Mouse (Mus musculus) CH12.LX (cell line): ENCODE results near the gene Cbfb. TPM values are rescaled to one million over a fixed set of nuclear protein-coding genes. Genes with fewer than 3 reads are reported as not detected.

ENCODE experiments used
- DNase-seq: peaks from one replicate; pipeline ENCODE4 v3.0.0-alpha.2; 2013; ENCODE audit errors: extremely low read depth
- H3K27ac ChIP-seq: 2 replicates; pipeline ENCODE4 v1.5.1; 2012; ENCODE audit warnings: low read depth, mild to moderate bottlenecking, control low read depth, moderate library complexity; ENCODE audit not compliant: insufficient read depth
- H3K27me3 ChIP-seq: replicated peaks from 2 replicates; pipeline ENCODE3; 2012; ENCODE audit warnings: inconsistent platforms
- H3K36me3 ChIP-seq, 2 experiments: replicated peaks in 1 of 2; 2 replicates each; pipeline versions ENCODE3 to v1.6.1; 2012; ENCODE audit warnings: inconsistent platforms in 1 of 2, low read length in 1 of 2, mild to moderate bottlenecking in 1 of 2, mixed read lengths in 1 of 2, moderate library complexity in 1 of 2; ENCODE audit not compliant: control insufficient read depth in 1 of 2, insufficient read depth in 1 of 2
- H3K4me1 ChIP-seq, 2 experiments: 2 replicates each; pipeline ENCODE4 v1.6.1; 2012; ENCODE audit warnings: inconsistent platforms in 1 of 2, moderate library complexity in 1 of 2; ENCODE audit not compliant: insufficient read depth in 2 of 2, control insufficient read depth in 1 of 2
- H3K4me2 ChIP-seq: 2 replicates; pipeline ENCODE4 v1.6.1; 2012; ENCODE audit warnings: low read depth, mild to moderate bottlenecking, control low read depth; ENCODE audit not compliant: poor library complexity, insufficient read depth, severe bottlenecking
- H3K4me3 ChIP-seq, 3 experiments: fragments of 150-350 bp in 1 of 3; sonication (generic) in 1 of 3; replicated peaks in 1 of 3; 2 replicates each; pipeline versions ENCODE3 to v1.5.1; 2011 to 2012; ENCODE audit warnings: low read depth in 2 of 3, low read length in 2 of 3, mild to moderate bottlenecking in 2 of 3, moderate library complexity in 2 of 3, control low read depth in 1 of 3, improper control_type of control experiment in 1 of 3, inconsistent platforms in 1 of 3, mixed read lengths in 1 of 3; ENCODE audit not compliant: poor library complexity in 1 of 3
- H3K79me2 ChIP-seq: replicated peaks from 2 replicates; pipeline ENCODE4 v1.6.1; 2012; ENCODE audit warnings: mild to moderate bottlenecking, moderate library complexity; ENCODE audit not compliant: control insufficient read depth, poor library complexity, insufficient read depth, severe bottlenecking; ENCODE audit errors: extremely low read depth
- H3K9ac ChIP-seq: 2 replicates; pipeline ENCODE4 v1.6.1; 2012; ENCODE audit warnings: low read depth, mild to moderate bottlenecking, control low read depth, moderate library complexity; ENCODE audit not compliant: insufficient read depth
- H3K9me3 ChIP-seq: replicated peaks from 2 replicates; pipeline ENCODE3; 2012; ENCODE audit warnings: low read length, inconsistent platforms, mixed read lengths
- BHLHE40 ChIP-seq: IDR thresholded peaks from 2 replicates; pipeline ENCODE4 v1.6.1; 2011; ENCODE audit warnings: mild to moderate bottlenecking, low read depth, low read length, improper control_type of control experiment
- CHD1 ChIP-seq: IDR thresholded peaks from 2 replicates; pipeline ENCODE4 v1.6.1; 2012; ENCODE audit warnings: low read depth, low read length, improper control_type of control experiment, inconsistent platforms
- CTCF ChIP-seq, 2 experiments: IDR thresholded peaks in 1 of 2; conservative IDR thresholded peaks in 1 of 2; 2 replicates each; pipeline ENCODE4 v1.5.1; 2011 to 2012; ENCODE audit warnings: low read depth in 2 of 2, low read length in 2 of 2, improper control_type of control experiment in 1 of 2, inconsistent platforms in 1 of 2, mild to moderate bottlenecking in 1 of 2, moderate library complexity in 1 of 2
- ELF1 ChIP-seq: IDR thresholded peaks from 2 replicates; pipeline ENCODE4 v1.6.1; 2014; ENCODE audit warnings: low read depth, mild to moderate bottlenecking, inconsistent platforms, low read length, improper control_type of control experiment
- EP300 ChIP-seq: IDR thresholded peaks from 2 replicates; pipeline ENCODE4 v1.6.1; 2011; ENCODE audit warnings: low read length, improper control_type of control experiment
- ETS1 ChIP-seq: conservative IDR thresholded peaks from 2 replicates; pipeline ENCODE4 v1.6.1; 2012; ENCODE audit warnings: low read depth, mild to moderate bottlenecking, inconsistent platforms, low read length, improper control_type of control experiment, moderate library complexity
- GABPA ChIP-seq: IDR thresholded peaks from 2 replicates; pipeline ENCODE4 v1.6.1; 2012; ENCODE audit warnings: low read depth, low read length, improper control_type of control experiment, inconsistent platforms; ENCODE audit not compliant: insufficient replicate concordance
- IRF4 ChIP-seq: IDR thresholded peaks from 2 replicates; pipeline ENCODE4 v1.6.1; 2014; ENCODE audit warnings: low read depth, mild to moderate bottlenecking, inconsistent platforms, low read length, improper control_type of control experiment
- JUND ChIP-seq: conservative IDR thresholded peaks from 2 replicates; pipeline ENCODE4 v1.6.1; 2011; ENCODE audit warnings: low read depth, low read length, improper control_type of control experiment
- KAT2A ChIP-seq: IDR thresholded peaks from 2 replicates; pipeline ENCODE4 v1.6.1; 2012; ENCODE audit warnings: low read length, improper control_type of control experiment, inconsistent platforms; ENCODE audit not compliant: insufficient replicate concordance
- MAFK ChIP-seq: IDR thresholded peaks from 2 replicates; pipeline ENCODE4 v1.6.1; 2011; ENCODE audit warnings: low read length, improper control_type of control experiment; ENCODE audit not compliant: insufficient replicate concordance
- MAX ChIP-seq: IDR thresholded peaks from 2 replicates; pipeline ENCODE4 v1.6.1; 2011; ENCODE audit warnings: low read length, improper control_type of control experiment
- MAZ ChIP-seq: IDR thresholded peaks from 2 replicates; pipeline ENCODE4 v1.6.1; 2012; ENCODE audit warnings: low read depth, mild to moderate bottlenecking, inconsistent platforms, low read length, improper control_type of control experiment, moderate library complexity
- MXI1 ChIP-seq: IDR thresholded peaks from 2 replicates; pipeline ENCODE4 v1.6.1; 2011; ENCODE audit warnings: mild to moderate bottlenecking, low read depth, low read length, improper control_type of control experiment
- MYC ChIP-seq: IDR thresholded peaks from 2 replicates; pipeline ENCODE4 v1.6.1; 2011; ENCODE audit warnings: low read depth, mild to moderate bottlenecking, improper control_type of control experiment, low read length
- NELFE ChIP-seq: IDR thresholded peaks from 2 replicates; pipeline ENCODE4 v1.6.1; 2011; ENCODE audit warnings: low read depth, low read length, improper control_type of control experiment
- NRF1 ChIP-seq: IDR thresholded peaks from 2 replicates; pipeline ENCODE4 v1.6.1; 2014; ENCODE audit warnings: low read depth, mild to moderate bottlenecking, inconsistent platforms, low read length, improper control_type of control experiment, moderate library complexity
- POLR2A ChIP-seq: IDR thresholded peaks from 2 replicates; pipeline ENCODE4 v1.6.1; 2011; ENCODE audit warnings: low read depth, mild to moderate bottlenecking, improper control_type of control experiment, low read length
- POLR2AphosphoS2 ChIP-seq: IDR thresholded peaks from 2 replicates; pipeline ENCODE4 v1.6.1; 2011; ENCODE audit warnings: low read depth, low read length, improper control_type of control experiment
- RAD21 ChIP-seq: IDR thresholded peaks from 2 replicates; pipeline ENCODE4 v1.6.1; 2011; ENCODE audit warnings: low read depth, mild to moderate bottlenecking, low read length, improper control_type of control experiment, moderate library complexity
- RCOR1 ChIP-seq: conservative IDR thresholded peaks from 2 replicates; pipeline ENCODE4 v1.6.1; 2012; ENCODE audit warnings: low read depth, mild to moderate bottlenecking, inconsistent platforms, low read length, improper control_type of control experiment
- SIN3A ChIP-seq: IDR thresholded peaks from 2 replicates; pipeline ENCODE4 v1.6.1; 2012; ENCODE audit warnings: low read length, improper control_type of control experiment, inconsistent platforms
- SMC3 ChIP-seq: IDR thresholded peaks from 2 replicates; pipeline ENCODE4 v1.6.1; 2011; ENCODE audit warnings: low read depth, low read length, improper control_type of control experiment
- TBP ChIP-seq: conservative IDR thresholded peaks from 2 replicates; pipeline ENCODE4 v1.6.1; 2011; ENCODE audit warnings: low read depth, low read length, improper control_type of control experiment
- TCF12 ChIP-seq: IDR thresholded peaks from 2 replicates; pipeline ENCODE4 v1.6.1; 2014; ENCODE audit warnings: low read depth, mild to moderate bottlenecking, inconsistent platforms, low read length, improper control_type of control experiment
- UBTF ChIP-seq: IDR thresholded peaks from 2 replicates; pipeline ENCODE4 v1.6.1; 2012; ENCODE audit warnings: low read depth, mild to moderate bottlenecking, inconsistent platforms, low read length, improper control_type of control experiment, moderate library complexity
- USF1 ChIP-seq: IDR thresholded peaks from 2 replicates; pipeline ENCODE4 v1.6.1; 2014; ENCODE audit warnings: low read depth, mild to moderate bottlenecking, inconsistent platforms, low read length, improper control_type of control experiment
- USF2 ChIP-seq: conservative IDR thresholded peaks from 2 replicates; pipeline ENCODE4 v1.6.1; 2011; ENCODE audit warnings: low read depth, low read length, improper control_type of control experiment
- ZC3H11A ChIP-seq: IDR thresholded peaks from 2 replicates; pipeline ENCODE4 v1.6.1; 2012; ENCODE audit warnings: low read depth, mild to moderate bottlenecking, inconsistent platforms, low read length, improper control_type of control experiment
- dilution Hi-C: fragments of 300-500 bp; cut with MboI; formaldehyde crosslinking; loops from 2 replicates; pipeline ENCODE4 v1.14.3; 2020; ENCODE audit warnings: low sequenced_read_pairs; ENCODE audit not compliant: extremely low pct_unique_long_range_greater_than_20kb, extremely low pct_ligation_motif_present
- in situ Hi-C: fragments of 300-500 bp; cut with MboI; formaldehyde crosslinking; loops from 3 replicates; pipeline ENCODE4 v1.14.3; 2019; ENCODE audit warnings: low sequenced_read_pairs, low pct_ligation_motif_present, low pct_unique_long_range_greater_than_20kb, mixed read lengths
- polyA plus RNA-seq: library from polyadenylated mRNA; unstranded; fragments of >175 nt; gene quantifications from 2 replicates; pipeline ENCODE4 v1.2.1, GENCODE M21; 2012; ENCODE audit warnings: low read depth; ENCODE audit not compliant: insufficient read length
- total RNA-seq, 2 experiments: library from RNA; depleted of rRNA; stranded (reverse); fragments of 300-350 nt in 1 of 2; fragments of >200 nt in 1 of 2; gene quantifications; 2 replicates each; pipeline ENCODE4 v1.2.3; 2012 to 2014

The Cbfb gene
- total and polyA plus RNA-seq, 3 experiments: 49.7 to 170 (median 97.7) TPM

- Histone ChIP-seq H3K9ac (peak overlapping the region; percentile 22), H3K9me3 (no peaks in the 10 kb centered on the region), H3K4me3 (peak overlapping the region; percentile 41 to 86 (median 53)), H3K4me2 (peak overlapping the region; percentile 69), H3K79me2 (no peaks in the 10 kb centered on the region), H3K36me3 (peaks cover 46 to 87% of the 10 kb centered on the region in 2 experiments), H3K27me3 (no peaks in the 10 kb centered on the region), H3K27ac (peak overlapping the region; percentile 18), H3K4me1 (peaks cover 8 to 23% of the 10 kb centered on the region in 2 experiments)
- TF ChIP-seq TCF12 (no peak), ZC3H11A (no peak), GABPA (no peak), MAZ (peak; percentile 52), JUND (no peak), BHLHE40 (peak; percentile 91), NELFE (no peak; the same call in 1 of the 2 replicates), USF1 (no peak), POLR2AphosphoS2 (no peak), NRF1 (peak; percentile 31; the same call in 1 of the 2 replicates), CHD1 (no peak), POLR2A (peak; percentile 64), MYC (peak; percentile 10; the same call in 1 of the 2 replicates), ETS1 (peak; percentile 30), MAX (peak; percentile 9), CTCF (conservative IDR thresholded peaks at IDR 0.05 in 1 of 2, IDR thresholded peaks at IDR 0.05 in 1 of 2; ENCODE audit: low read depth in 2 of 2, low read length in 2 of 2) (peak in 1 of 2 experiments; percentile 93; a peak in 2 of 4 replicates), IRF4 (peak; percentile 9; the same call in 1 of the 2 replicates), MAFK (no peak), EP300 (no peak), RCOR1 (no peak), ELF1 (no peak), SMC3 (peak; percentile 73), KAT2A (no peak), MXI1 (peak; percentile 84), TBP (no peak), USF2 (no peak), UBTF (no peak; the same call in 1 of the 2 replicates), SIN3A (peak; percentile 47; the same call in 1 of the 2 replicates), RAD21 (peak; percentile 37)
- peak; percentile 65 for DNase-seq
- in situ Hi-C loops: no loop called here
- dilution Hi-C loops: no loop called here
Measured at GRCm38 (mm10) chr8:105254152-105254965, 83.9 kb downstream of the Cbfb start.
